Mouse (Mus musculus) CH12.LX (cell line): ENCODE measurements around the gene Lrrn4cl.

Source experiments
- CTCF ChIP-seq, 2 experiments: IDR thresholded peaks in 1 of 2; conservative IDR thresholded peaks in 1 of 2; 2 replicates each; pipeline ENCODE4 v1.5.1; 2011 to 2012; ENCODE audit warnings: low read depth in 2 of 2, low read length in 2 of 2, improper control_type of control experiment in 1 of 2, inconsistent platforms in 1 of 2, mild to moderate bottlenecking in 1 of 2, moderate library complexity in 1 of 2
- PAX5 ChIP-seq: IDR thresholded peaks from 2 replicates; pipeline ENCODE4 v1.6.1; 2012; ENCODE audit warnings: low read length, inconsistent platforms, mixed read lengths
- UBTF ChIP-seq: IDR thresholded peaks from 2 replicates; pipeline ENCODE4 v1.6.1; 2012; ENCODE audit warnings: low read depth, mild to moderate bottlenecking, inconsistent platforms, low read length, improper control_type of control experiment, moderate library complexity

GRCm38 (mm10) chr19:8848356-8848755 is 2.2 kb upstream of the Lrrn4cl start:
- TF ChIP-seq CTCF (conservative IDR thresholded peaks at IDR 0.05 in 1 of 2, IDR thresholded peaks at IDR 0.05 in 1 of 2; ENCODE audit: low read depth in 2 of 2, low read length in 2 of 2) (no peak), PAX5 (no peak), UBTF (no peak)
